Mouse (Mus musculus) gastrocnemius, adult 2 months (tissue): ENCODE results near the gene Fam151a. TPM values are rescaled to one million over a fixed set of nuclear protein-coding genes. Genes with fewer than 3 reads are reported as not detected.
"Not testable (repeated sequence)": the region's sequence is repeated elsewhere in the genome, so short reads cannot be mapped to it uniquely, and the experiment has no call there.

Experiments
- DNase-seq: peaks from one replicate; pipeline ENCODE4 v3.0.0; 2022
- H3K27ac ChIP-seq: fragments of 200-600 bp; 2 replicates; pipeline ENCODE4 v1.8.1; 2022; ENCODE audit warnings: mild to moderate bottlenecking
- H3K4me3 ChIP-seq: fragments of 200-600 bp; 2 replicates; pipeline ENCODE4 v1.8.1; 2022; ENCODE audit warnings: mild to moderate bottlenecking, moderate library complexity
- CTCF ChIP-seq: fragments of 200-600 bp; IDR thresholded peaks from 2 replicates; pipeline ENCODE4 v1.8.1; 2022; ENCODE audit warnings: antibody characterized with exemption, mild to moderate bottlenecking, moderate library complexity
- intact Hi-C: fragments of 180-260 bp; cut with DNase I; formaldehyde crosslinking; loops from one replicate; pipeline ENCODE4 v1.15.1; 2025
- total RNA-seq, 2 experiments: library from RNA; stranded (reverse); gene quantifications; 2 replicates each; pipeline ENCODE4 v1.2.3; 2021

The Fam151a gene
- total RNA-seq, 2 experiments from 2014 or later, result not detected

DNA sequence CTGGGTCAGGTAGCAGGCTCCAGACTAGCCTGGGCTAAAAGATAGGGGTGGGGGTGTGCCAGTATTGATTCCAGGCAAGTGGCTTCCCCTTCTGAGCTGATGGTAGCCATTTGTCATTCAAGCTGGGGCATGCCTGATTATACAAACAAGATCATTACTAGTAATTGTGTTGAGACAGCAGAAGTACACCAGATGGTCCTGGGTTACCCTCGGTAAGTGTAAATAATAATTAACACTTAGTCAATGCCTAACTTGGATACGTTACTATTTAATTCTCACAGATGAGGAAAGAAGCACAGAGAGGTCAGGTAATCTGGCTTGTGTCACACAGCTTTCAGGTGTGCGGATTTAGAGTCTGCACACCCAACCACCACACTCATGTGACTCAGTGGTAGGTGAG lies 4.2 kb downstream of the Fam151a start:
- TF ChIP-seq CTCF, result no peak
- no peak for DNase-seq
- intact Hi-C loops, result no loop called here
- no peak overlapping the region for H3K27ac ChIP-seq
- H3K4me3 ChIP-seq, result no peak overlapping the region

GRCm38 (mm10) chr4:106745862-106746261 lies 12.2 kb downstream of the Fam151a start:
- no peak for TF ChIP-seq CTCF
- DNase-seq, result peak; percentile 26
- intact Hi-C loops, result loop anchor here (5.0 kb wide), 1 partner anchor 81 kb away; no protein-coding TSS in a partner anchor
- Histone ChIP-seq H3K27ac (no peak overlapping the region), H3K4me3 (no peak overlapping the region)

GRCm38 (mm10) chr4:106747001-106747580 lies 13.4 kb downstream of the Fam151a start:
- TF ChIP-seq CTCF, result no peak
- H3K27ac ChIP-seq, result no peak overlapping the region

DNA sequence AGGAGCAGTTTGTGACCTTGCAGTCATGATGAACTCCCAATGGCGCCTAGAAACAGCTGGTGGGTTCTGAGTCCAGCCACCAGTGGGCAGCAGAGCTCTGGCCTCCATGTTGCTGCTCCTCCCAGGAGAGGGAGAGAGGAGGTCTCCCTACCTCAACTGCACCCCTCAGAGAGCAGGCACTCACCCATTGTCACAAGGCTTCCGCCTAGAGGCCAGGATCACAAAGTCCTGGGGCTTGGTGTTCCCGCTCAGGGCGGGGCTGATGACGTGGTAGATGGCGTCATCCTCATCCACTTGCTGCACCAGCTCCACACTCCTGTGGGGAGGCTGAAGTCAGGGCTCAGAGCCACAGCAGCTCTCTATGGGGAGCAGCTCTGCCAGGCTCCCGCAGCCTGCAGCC lies 16.0 kb downstream of the Fam151a start:
- DNase-seq, result peak; percentile 71
- H3K27ac ChIP-seq, result no peak overlapping the region
- intact Hi-C loops, result loop anchor here (5.0 kb wide), 2 partner anchors 78 to 413 kb away; no protein-coding TSS in a partner anchor
- H3K4me3 ChIP-seq, result no peak overlapping the region; the same call in 1 of the 2 replicates
- TF ChIP-seq CTCF, result peak; percentile 73

More at GRCm38 (mm10) chr4:106747001-106747580, 13.4 kb downstream of the Fam151a start:
- no peak overlapping the region for H3K4me3 ChIP-seq
- intact Hi-C loops, result loop anchor here (5.0 kb wide), 1 partner anchor 80 kb away; no protein-coding TSS in a partner anchor
- DNase-seq, result no peak

DNA sequence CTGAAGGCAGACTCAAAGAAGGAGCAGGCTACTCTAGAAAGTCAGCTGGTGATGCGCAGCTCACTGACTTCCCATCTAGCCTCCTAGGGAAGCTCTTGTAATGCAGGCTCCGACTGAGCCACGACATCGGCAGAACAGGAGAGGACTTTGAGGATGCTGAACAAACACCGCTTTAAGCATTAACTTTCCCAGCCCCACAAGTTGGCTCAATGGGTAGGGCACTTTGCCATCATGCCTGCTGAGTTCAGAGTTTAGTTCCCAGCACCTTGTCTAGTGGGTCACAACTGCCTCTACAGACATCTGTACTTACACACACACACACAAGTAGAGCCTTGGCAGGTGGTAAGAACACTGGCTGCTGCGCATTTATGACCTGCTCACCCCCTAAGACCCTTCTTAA lies 18.0 kb downstream of the Fam151a start:
- Histone ChIP-seq H3K27ac (no peak overlapping the region), H3K4me3 (no peak overlapping the region)
- no peak for TF ChIP-seq CTCF
- no peak for DNase-seq
- intact Hi-C loops, result loop anchor here (5.0 kb wide), 1 partner anchor 411 kb away; no protein-coding TSS in a partner anchor

- intact Hi-C loops, result no loop called here
- Histone ChIP-seq H3K4me3 (no peak overlapping the region), H3K27ac (peak overlapping the region; percentile 16; the same call in 1 of the 2 replicates)
- no peak for TF ChIP-seq CTCF
- no peak for DNase-seq
These were observed 30.5 kb downstream of the Fam151a start for GRCm38 (mm10) chr4:106764166-106764565.

- no peak for TF ChIP-seq CTCF
- no peak for DNase-seq
- Histone ChIP-seq H3K4me3 (no peak overlapping the region), H3K27ac (no peak overlapping the region)
- intact Hi-C loops, result no loop called here
These were observed 35.6 kb downstream of the Fam151a start for GRCm38 (mm10) chr4:106769306-106769705.

DNA sequence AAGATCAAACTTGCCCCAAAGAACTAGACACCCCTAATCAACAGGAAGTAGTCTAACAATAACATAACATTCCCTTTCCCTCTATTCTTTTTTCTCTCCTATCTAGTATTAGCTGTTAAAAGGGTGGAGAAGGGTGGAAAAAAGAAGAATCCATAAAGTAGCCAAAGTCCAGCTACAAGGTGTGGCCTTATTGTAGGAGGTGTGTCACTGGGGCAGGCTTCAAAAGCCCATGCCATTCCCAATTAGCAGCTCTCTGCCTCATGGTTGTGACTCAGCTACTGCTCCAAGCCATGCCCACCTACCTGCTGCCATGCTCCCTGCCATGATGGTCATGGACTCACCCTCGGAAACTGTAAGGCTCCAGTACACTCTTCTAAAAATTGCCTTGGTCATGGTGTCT lies 38.9 kb downstream of the Fam151a start:
- no peak overlapping the region for H3K4me3 ChIP-seq
- no peak for DNase-seq
- no peak overlapping the region for H3K27ac ChIP-seq
- intact Hi-C loops, result no loop called here
- no peak for TF ChIP-seq CTCF

GRCm38 (mm10) chr4:106775767-106776166 lies 42.1 kb downstream of the Fam151a start:
- H3K27ac ChIP-seq, intact Hi-C loops, H3K4me3 ChIP-seq, DNase-seq: not testable (repeated sequence)
- peak; percentile 37; the same call in 1 of the 2 replicates for TF ChIP-seq CTCF

DNA sequence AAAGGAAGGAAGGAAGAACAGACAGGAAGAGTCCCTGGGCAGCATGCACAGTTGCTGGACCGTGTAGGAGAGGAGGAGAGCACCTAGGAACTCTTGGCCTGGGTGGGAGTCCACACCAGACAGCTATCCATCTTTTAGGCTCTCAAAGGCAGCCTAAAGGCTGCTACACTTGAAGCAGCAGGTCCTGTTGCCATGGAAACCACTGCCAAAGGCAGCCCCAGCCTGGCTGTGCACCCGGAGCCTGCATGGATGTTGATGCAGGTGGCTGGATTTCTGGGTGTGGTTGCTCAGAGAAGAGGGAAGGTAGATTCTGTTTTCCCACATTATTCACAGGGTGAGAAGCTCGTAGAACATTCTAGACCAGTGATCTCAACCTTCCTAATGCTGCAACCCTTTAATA lies 43.3 kb downstream of the Fam151a start:
- H3K27ac ChIP-seq, result peak overlapping the region; percentile 50; the same call in 1 of the 2 replicates
- DNase-seq, result no peak
- TF ChIP-seq CTCF, result no peak
- H3K4me3 ChIP-seq, result no peak overlapping the region
- intact Hi-C loops, result no loop called here

DNA sequence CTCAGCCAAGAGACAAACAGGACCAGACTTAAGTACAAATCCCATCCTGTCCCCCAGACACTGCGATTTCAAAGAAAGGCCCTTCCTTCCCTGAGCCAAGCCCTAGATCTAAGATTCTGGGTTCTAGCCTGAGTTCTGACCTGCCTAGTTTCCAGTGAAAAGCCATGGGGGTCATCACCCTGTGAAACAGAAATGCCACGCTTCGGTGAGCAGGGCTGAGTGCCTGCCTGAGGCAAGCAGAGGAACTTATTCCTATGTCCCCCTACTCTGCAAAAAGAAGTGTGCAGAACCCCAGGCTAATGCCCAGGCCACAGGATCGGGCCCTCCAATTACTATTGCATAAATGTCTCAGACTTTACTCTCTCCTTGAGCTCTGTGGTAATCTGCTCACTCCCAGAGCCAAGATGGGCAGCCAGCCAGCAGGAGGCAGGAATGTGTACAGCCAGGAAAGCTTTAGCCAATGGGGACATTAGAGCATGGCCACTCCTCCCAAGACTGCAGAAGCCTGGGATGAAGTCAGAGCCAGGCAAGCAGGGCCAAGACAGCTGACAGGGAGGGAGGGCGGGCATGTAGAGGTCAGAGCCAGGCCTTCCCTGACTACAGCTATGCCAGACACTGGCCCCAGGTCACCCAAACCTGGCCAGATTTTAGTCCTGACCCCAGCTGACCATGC lies 44.6 kb downstream of the Fam151a start:
- DNase-seq, result peak; percentile 99
- TF ChIP-seq CTCF, result no peak; the same call in 1 of the 2 replicates
- Histone ChIP-seq H3K4me3 (peak overlapping the region; percentile 2; the same call in 1 of the 2 replicates), H3K27ac (peak overlapping the region; percentile 89)
- intact Hi-C loops, result no loop called here

DNA sequence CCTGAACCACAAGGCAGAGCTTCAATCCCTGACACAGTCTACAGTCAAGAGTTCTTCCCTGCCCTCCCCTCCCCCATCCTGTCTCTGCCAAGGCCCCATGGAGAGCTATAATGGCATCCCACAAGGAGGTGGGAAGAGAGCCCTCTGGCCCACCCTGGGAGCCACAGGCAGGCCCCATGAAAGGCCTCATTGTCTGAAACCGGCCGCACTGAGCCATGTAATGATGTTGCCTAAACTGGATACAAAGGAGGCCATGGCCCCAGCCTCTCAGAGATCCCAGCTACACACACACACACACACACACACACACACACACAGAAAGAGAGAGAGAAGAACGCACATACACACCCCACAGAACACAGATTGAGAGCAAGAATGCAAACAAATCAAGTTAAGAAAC lies 46.4 kb downstream of the Fam151a start:
- Histone ChIP-seq H3K4me3 (no peak overlapping the region), H3K27ac (peak overlapping the region; percentile 89)
- intact Hi-C loops, result no loop called here
- no peak for DNase-seq
- TF ChIP-seq CTCF, result no peak

DNA sequence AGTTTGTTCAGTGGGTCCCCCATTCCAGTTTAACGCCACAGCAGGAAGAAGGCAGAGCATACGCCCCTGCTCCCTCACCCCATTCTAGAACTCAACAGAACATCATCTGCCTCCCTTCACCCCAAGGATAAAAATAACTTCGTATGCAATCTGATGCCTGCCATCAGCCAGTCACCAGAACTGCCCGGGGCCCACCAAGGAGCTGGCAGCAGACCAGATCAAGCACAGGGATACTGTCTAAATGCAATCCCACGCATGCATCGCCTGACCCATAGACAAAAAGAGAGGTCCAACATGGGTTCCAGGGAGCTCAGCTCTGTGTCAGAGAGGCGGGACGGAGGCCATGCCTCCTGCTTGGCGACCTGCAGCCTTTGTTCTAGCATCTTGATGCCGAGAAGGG lies 49.4 kb downstream of the Fam151a start:
- intact Hi-C loops, result no loop called here
- DNase-seq, result peak; percentile 67
- Histone ChIP-seq H3K27ac (peak overlapping the region; percentile 65), H3K4me3 (no peak overlapping the region)
- TF ChIP-seq CTCF, result no peak
